22 mouse cellular contexts compared by ENCODE assay signal in the genomic region with DNA sequence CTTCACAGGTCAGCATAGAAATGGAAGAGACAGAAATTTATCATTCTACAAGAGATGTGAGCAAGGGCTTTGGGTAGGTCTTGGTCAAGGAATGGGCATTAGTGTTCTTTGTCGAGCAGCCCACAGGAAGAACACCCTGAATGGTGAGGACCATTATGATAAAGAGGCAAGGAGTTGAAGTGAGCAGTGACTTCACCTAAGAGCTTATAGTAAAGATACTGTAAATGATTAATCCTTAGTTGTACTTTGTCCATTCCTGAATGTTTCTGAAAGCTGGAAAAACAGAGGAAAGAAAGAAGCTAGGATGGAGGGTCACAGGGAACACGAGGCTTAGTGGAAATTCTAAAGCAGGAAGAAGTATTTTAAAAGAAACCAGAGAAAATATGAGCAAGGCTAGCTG.
DNase-seq lines count a peak whose midpoint lies in the region; ATAC-seq lines count a peak whose summit lies in the region.
"Had no signal": no experiment of that assay in that cellular context is flagged by ENCODE, and none has a peak within 500 bp of the region (broad histone marks: within the 10 kb centered on the region; RNA-seq: fewer than 3 reads in every experiment).

No protein-coding gene starts in this region.

- no peak overlapping the region for H3K27ac ChIP-seq in kidney, embryonic 16.5 days (ENCODE audit: low read length)
- H3K27ac ChIP-seq: embryonic facial prominence, embryonic 13.5 days; embryonic facial prominence, embryonic 15.5 days; forebrain, embryonic 10.5 days; forebrain, embryonic 12.5 days had no signal

- H3K4me1 ChIP-seq in kidney, embryonic 16.5 days (ENCODE audit: insufficient read depth, low read length), result no peaks in the 10 kb centered on the region
- H3K4me1 ChIP-seq: embryonic facial prominence, embryonic 13.5 days; embryonic facial prominence, embryonic 15.5 days; forebrain, embryonic 10.5 days; forebrain, embryonic 12.5 days had no signal

- peak; percentile 0 for DNase-seq in kidney, adult 9 months
- no peak for DNase-seq in kidney, postnatal 25 days
- no peak for DNase-seq in kidney, postnatal 10 days
- DNase-seq in lung, postnatal 14 days, result no peak
- DNase-seq: adrenal gland, adult 2 months; adrenal gland, postnatal 10 days; adrenal gland, postnatal 25 days; cerebellum, adult 11 months; cerebellum, adult 18-20 months; cerebellum, adult 8-10 months; cerebellum, adult 9-11 months; cerebellum, postnatal 14 days; cerebellum, postnatal 36 days; embryo, embryonic 11 days had no signal

- 62% methylated on average over 2 of the region's 2 CpGs for WGBS in kidney, embryonic 16.5 days

- H3K4me2 ChIP-seq in kidney, embryonic 16.5 days (replicated peaks; ENCODE audit: low read depth, low read length), result no peak overlapping the region
- H3K4me2 ChIP-seq: embryonic facial prominence, embryonic 13.5 days; embryonic facial prominence, embryonic 15.5 days; forebrain, embryonic 12.5 days had no signal

- no peak overlapping the region for H3K9ac ChIP-seq in kidney, embryonic 16.5 days (replicated peaks; ENCODE audit: low read length)
- H3K9ac ChIP-seq: embryonic facial prominence, embryonic 13.5 days; embryonic facial prominence, embryonic 15.5 days; forebrain, embryonic 12.5 days had no signal

- peak; percentile 63; the same call in 1 of the 2 replicates for ATAC-seq in kidney, embryonic 16.5 days (ENCODE audit: low FRiP score, low TSS enrichment)
- ATAC-seq: forebrain, embryonic 14.5 days; forebrain, embryonic 16.5 days had no signal

- no peak overlapping the region for H3K4me3 ChIP-seq in kidney, embryonic 16.5 days (ENCODE audit: low read length)
- H3K4me3 ChIP-seq: embryonic facial prominence, embryonic 13.5 days; embryonic facial prominence, embryonic 15.5 days; erythroblast, embryonic 14.5 days; forebrain, embryonic 10.5 days; forebrain, embryonic 12.5 days had no signal

- no peaks in the 10 kb centered on the region for H3K9me3 ChIP-seq in kidney, embryonic 16.5 days (ENCODE audit: low read length)
- H3K9me3 ChIP-seq: embryonic facial prominence, embryonic 13.5 days; embryonic facial prominence, embryonic 15.5 days; forebrain, embryonic 10.5 days; forebrain, embryonic 12.5 days had no signal

- no peaks in the 10 kb centered on the region for H3K36me3 ChIP-seq in kidney, embryonic 16.5 days (ENCODE audit: insufficient read depth, low read length)
- H3K36me3 ChIP-seq: embryonic facial prominence, embryonic 13.5 days; embryonic facial prominence, embryonic 15.5 days; forebrain, embryonic 10.5 days; forebrain, embryonic 12.5 days had no signal

- H3K27me3 ChIP-seq in kidney, embryonic 16.5 days (ENCODE audit: insufficient read depth, low read length), result no peaks in the 10 kb centered on the region
- H3K27me3 ChIP-seq: embryonic facial prominence, embryonic 13.5 days; embryonic facial prominence, embryonic 15.5 days; forebrain, embryonic 12.5 days had no signal
